Mouse (Mus musculus) intestine, embryonic 16.5 days (tissue): ENCODE data around the gene Fgfr2. TPM values are rescaled to one million over a fixed set of nuclear protein-coding genes. Genes with fewer than 3 reads are reported as not detected.

Experiments
- ATAC-seq: fragments of 200-750 bp; cut with Nextera tagmentation; 2 replicates; pipeline ENCODE4 v1.8.0; 2017; ENCODE audit warnings: moderate TSS enrichment, moderate library complexity
- H3K27ac ChIP-seq: fragments of 300-500 bp; sonication (generic); 2 replicates; pipeline ENCODE4 v1.5.1; 2014; ENCODE audit warnings: mild to moderate bottlenecking, low read length
- H3K27me3 ChIP-seq: fragments of 300-500 bp; sonication (generic); replicated peaks from 2 replicates; pipeline ENCODE4 v1.6.1; 2014; ENCODE audit warnings: low read length, control low read depth, mixed read lengths; ENCODE audit not compliant: control insufficient read depth, insufficient read depth
- H3K36me3 ChIP-seq: fragments of 300-500 bp; sonication (generic); 2 replicates; pipeline ENCODE4 v1.6.1; 2014; ENCODE audit warnings: low read length, control low read depth; ENCODE audit not compliant: control insufficient read depth, insufficient read depth
- H3K4me1 ChIP-seq: fragments of 300-500 bp; sonication (generic); 2 replicates; pipeline ENCODE4 v1.6.1; 2014; ENCODE audit warnings: low read length, control low read depth, mixed read lengths; ENCODE audit not compliant: control insufficient read depth, insufficient read depth
- H3K4me2 ChIP-seq: fragments of 300-500 bp; sonication (generic); 2 replicates; pipeline ENCODE4 v1.6.1; 2014; ENCODE audit warnings: low read depth, low read length, control low read depth
- H3K4me3 ChIP-seq: fragments of 300-500 bp; sonication (generic); 2 replicates; pipeline ENCODE4 v1.5.1; 2014; ENCODE audit warnings: mild to moderate bottlenecking, low read length
- H3K9ac ChIP-seq: fragments of 300-500 bp; sonication (generic); 2 replicates; pipeline ENCODE4 v1.6.1; 2014; ENCODE audit warnings: low read depth, low read length
- H3K9me3 ChIP-seq: fragments of 300-500 bp; sonication (generic); 2 replicates; pipeline ENCODE4 v1.6.1; 2016; ENCODE audit warnings: low read length, control low read depth; ENCODE audit not compliant: control insufficient read depth
- WGBS: fragments of 180-500 bp; shearing (Covaris S2); extraction: QIAGEN DNeasy Blood & Tissue Kit; methylation state at CpG from one replicate; pipeline ENCODE4 v1.1.7; 2014; 5-methylcytosine and 5-hydroxymethylcytosine counted together
- polyA plus RNA-seq: library from polyadenylated mRNA; unstranded; fragments of >200 nt; fragmentation: Nextera tagmentation; extraction: Ambion mirVana; gene quantifications from 2 replicates; pipeline ENCODE4 v1.2.1, GENCODE M21; 2015

Gene Fgfr2
- polyA plus RNA-seq, 1 experiment from 2014 or later: 47.3 TPM

DNA sequence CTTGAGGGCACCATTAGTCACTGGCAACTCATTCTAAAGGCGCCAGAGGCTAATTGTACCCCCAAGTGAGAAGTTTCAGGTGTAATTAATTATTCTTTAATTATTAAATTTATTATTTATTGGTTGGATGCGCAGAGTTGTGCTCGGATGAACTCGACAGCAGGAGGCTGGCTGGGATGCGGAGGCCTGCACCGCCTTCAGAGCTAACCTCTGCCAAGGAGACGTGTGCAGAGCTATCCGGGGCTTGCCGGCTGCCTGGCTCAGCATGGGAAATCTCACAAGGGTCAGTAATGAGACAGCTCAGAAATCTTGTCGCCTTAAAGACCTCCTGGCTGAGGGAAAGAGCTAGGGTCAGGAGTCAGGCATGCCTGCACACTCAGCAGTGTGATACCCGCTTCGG is 32.5 kb upstream of the Fgfr2 start:
- H3K4me3 ChIP-seq: no peak overlapping the region
- ATAC-seq: no peak
- no peak overlapping the region for H3K27ac ChIP-seq
- WGBS: 86% methylated on average over 12 of the region's 12 CpGs
- H3K9me3 ChIP-seq: no peaks in the 10 kb centered on the region
- H3K27me3 ChIP-seq: no peaks in the 10 kb centered on the region
- no peak overlapping the region for H3K4me2 ChIP-seq
- no peak overlapping the region for H3K9ac ChIP-seq
- H3K36me3 ChIP-seq: no peaks in the 10 kb centered on the region
- no peaks in the 10 kb centered on the region for H3K4me1 ChIP-seq

DNA sequence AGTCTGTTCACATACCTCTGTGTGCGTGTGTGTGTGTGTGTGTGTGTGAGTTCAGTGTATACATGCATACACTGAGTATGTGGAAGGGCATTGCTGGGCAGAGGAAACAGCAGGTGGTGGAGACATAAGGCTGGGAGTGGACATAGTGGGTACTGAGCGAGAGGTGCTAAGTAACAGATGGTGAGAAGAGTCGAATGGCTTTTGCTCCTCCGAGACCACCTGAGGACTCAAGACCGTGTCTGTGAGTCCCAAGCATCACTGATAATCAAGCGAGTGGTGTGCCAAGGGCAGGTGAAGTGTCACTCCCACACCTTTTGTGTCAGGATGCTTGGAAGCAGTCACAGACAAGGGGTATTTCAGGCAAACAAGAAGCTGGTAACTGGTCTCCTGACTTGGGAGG is 31.7 kb upstream of the Fgfr2 start:
- Histone ChIP-seq H3K4me2 (no peak overlapping the region), H3K9ac (no peak overlapping the region), H3K4me1 (no peaks in the 10 kb centered on the region), H3K4me3 (no peak overlapping the region), H3K9me3 (no peaks in the 10 kb centered on the region), H3K36me3 (no peaks in the 10 kb centered on the region), H3K27ac (no peak overlapping the region), H3K27me3 (no peaks in the 10 kb centered on the region)
- ATAC-seq: no peak
- 77% methylated on average over 6 of the region's 6 CpGs for WGBS

DNA sequence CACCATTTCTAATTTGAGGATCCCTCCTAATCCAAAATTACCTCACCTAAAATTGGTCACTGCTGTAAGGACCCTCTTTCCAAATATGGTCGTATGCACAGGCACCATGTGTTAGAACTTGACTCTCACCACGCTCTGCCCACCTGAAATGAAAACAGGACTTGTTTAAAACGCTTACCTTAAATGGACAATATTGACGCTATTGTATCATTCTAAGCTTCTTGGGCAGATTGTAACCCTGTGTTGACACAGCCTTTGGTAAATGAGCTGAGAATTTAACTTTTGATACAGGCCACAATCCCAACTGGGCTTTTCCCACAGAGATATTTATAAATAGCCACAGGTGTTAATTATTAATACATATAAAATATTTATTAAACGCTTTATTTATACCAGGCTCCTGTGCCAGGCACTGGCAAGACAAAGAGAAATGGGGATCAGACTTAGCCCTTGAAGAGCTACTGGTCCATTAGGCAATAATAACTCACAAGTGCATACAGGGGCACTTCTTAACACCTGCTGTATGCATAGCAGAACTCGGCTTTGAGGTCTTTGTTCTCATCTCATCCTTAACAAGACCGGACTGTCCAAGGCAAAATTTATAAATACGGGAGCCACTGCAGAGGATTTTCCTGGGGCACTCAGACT is 16.7 kb upstream of the Fgfr2 start:
- Histone ChIP-seq H3K27me3 (no peaks in the 10 kb centered on the region), H3K4me1 (no peaks in the 10 kb centered on the region), H3K36me3 (no peaks in the 10 kb centered on the region), H3K9me3 (no peaks in the 10 kb centered on the region), H3K4me3 (no peak overlapping the region), H3K9ac (no peak overlapping the region), H3K4me2 (no peak overlapping the region), H3K27ac (no peak overlapping the region)
- WGBS: 71% methylated on average over 8 of the region's 8 CpGs
- peak; percentile 60; the same call in 1 of the 2 replicates for ATAC-seq

DNA sequence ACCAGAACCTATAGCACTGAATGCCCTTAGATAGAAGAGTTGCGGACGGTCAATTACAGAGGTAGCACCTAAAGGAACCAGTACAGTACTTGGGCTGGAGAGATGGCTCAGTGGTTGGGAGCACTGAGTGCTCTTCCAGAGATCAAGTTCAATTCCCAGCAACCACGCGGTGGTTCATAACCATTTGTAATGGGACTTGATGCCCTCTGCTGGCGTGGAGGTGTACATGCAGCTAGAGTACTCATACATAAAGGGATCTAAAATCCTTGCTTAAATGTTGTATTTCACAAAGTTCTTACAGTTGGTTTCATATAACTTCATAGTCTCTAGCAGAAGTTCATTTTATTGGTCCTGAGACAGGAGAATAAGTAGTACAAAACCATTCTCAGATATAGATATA is 10.4 kb upstream of the Fgfr2 start:
- H3K36me3 ChIP-seq: no peaks in the 10 kb centered on the region
- H3K27ac ChIP-seq: no peak overlapping the region
- H3K4me2 ChIP-seq: no peak overlapping the region
- 81% methylated on average over 5 of the region's 5 CpGs for WGBS
- H3K4me3 ChIP-seq: no peak overlapping the region
- H3K9me3 ChIP-seq: no peaks in the 10 kb centered on the region
- H3K4me1 ChIP-seq: no peaks in the 10 kb centered on the region
- ATAC-seq: no peak
- no peak overlapping the region for H3K9ac ChIP-seq
- H3K27me3 ChIP-seq: no peaks in the 10 kb centered on the region

DNA sequence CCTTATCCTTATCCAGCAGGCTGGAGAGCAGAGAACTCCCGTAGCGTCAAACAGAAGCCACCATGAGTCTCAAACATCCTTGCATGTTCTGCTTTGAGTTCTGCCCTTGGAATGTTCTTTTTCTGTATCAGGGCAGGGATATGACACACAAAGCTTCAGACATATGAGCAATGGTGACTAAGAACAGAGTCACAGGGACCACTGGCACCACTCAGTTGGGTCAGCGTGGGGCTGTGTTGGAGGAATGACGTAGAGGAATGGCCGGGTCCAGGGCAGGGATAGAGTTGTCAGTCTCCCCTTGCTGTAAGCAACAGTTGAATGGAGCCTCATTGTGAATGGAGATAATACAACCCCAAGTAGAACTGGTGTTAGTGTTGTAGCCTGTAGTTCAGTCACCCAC is 9.6 kb upstream of the Fgfr2 start:
- Histone ChIP-seq H3K27me3 (no peaks in the 10 kb centered on the region), H3K9ac (no peak overlapping the region), H3K4me1 (no peaks in the 10 kb centered on the region), H3K4me3 (no peak overlapping the region), H3K27ac (no peak overlapping the region), H3K9me3 (no peaks in the 10 kb centered on the region), H3K36me3 (no peaks in the 10 kb centered on the region), H3K4me2 (no peak overlapping the region)
- no peak for ATAC-seq
- 94% methylated on average over 5 of the region's 5 CpGs for WGBS

DNA sequence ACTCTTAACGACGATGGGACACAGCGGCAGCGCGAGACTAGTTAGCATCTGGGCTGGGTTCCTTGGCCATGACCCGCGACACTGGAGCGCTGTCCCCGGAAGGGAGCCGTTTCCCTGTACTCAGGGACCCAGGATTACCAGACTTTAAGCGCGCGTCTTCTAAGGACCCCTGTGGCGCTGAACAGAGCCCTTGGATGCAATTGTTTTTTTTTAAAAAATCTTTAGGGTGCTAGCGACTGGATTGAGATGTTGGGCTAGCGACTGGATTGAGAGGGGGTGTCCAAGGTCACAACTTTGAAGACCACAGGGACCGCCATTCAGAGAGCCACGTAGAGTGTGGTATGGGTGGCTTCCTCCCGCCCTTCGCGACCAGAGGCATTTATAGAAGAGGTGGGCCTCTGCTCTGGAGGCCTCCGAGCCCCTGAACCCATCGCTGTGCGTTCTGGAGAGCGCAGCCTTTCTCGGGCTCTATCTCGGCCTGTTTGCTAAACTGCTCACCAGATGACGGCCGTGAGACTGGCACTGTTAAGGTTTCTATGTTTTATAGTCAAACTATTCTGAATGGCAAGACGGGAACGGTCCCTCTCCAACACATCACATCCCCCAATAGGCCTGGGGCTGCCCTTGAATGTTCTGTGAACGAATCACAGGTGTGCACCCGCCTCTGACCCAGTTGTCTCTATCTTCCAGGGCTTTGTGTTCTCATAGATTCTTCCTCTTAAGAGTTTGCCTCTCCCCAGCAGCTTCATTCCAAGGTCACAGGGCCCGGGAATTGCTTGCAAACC is 1.7 kb upstream of the Fgfr2 start:
- no peaks in the 10 kb centered on the region for H3K36me3 ChIP-seq
- peaks cover 19% of the 10 kb centered on the region for H3K4me1 ChIP-seq
- peak overlapping the region; percentile 100 for H3K27ac ChIP-seq
- H3K4me3 ChIP-seq: peak overlapping the region; percentile 94
- peak overlapping the region; percentile 98 for H3K9ac ChIP-seq
- no peaks in the 10 kb centered on the region for H3K9me3 ChIP-seq
- WGBS: 12% methylated on average over 34 of the region's 34 CpGs
- H3K4me2 ChIP-seq: peak overlapping the region; percentile 93
- no peaks in the 10 kb centered on the region for H3K27me3 ChIP-seq
- peak; percentile 19; the same call in 1 of the 2 replicates for ATAC-seq

DNA sequence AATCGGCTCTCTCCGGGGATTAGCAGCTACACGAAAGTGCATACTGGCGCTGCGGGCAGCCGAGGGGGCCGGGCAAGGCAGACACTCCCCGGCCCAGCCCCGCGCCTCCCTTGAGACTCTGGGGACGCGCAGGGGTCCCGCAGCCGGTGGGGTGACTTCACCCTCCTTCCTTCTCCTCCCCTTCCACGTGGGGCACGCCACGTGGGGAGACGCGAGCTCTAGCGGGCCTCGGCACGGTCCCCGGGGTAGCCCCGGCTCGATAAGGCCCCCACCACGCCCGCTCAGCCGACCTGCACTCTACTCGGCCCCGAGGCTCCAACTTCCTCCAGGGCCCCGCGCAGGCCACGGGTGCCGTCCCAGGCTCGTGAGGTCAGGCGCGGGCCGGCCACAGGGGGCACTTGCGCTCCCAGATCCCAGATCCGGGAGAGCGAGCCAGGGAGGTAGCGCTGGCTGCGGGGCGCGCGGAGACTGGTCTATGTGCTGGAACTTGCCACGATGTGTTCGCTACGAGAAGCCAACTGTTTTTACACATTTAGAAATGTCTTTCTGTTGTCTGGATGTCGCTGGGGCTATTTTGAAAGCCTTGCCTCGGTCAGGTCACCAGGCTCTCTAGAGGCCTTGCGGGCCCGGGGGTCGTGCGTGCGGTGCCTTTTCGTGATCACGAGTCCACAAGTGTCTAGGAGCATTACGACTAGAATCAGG is 1.0 kb upstream of the Fgfr2 start, which contains the start of gene Ctbp2:
Ctbp2 (minus strand) TSS at position 356 of the 702 bp plus-strand sequence.
- no peaks in the 10 kb centered on the region for H3K27me3 ChIP-seq

DNA sequence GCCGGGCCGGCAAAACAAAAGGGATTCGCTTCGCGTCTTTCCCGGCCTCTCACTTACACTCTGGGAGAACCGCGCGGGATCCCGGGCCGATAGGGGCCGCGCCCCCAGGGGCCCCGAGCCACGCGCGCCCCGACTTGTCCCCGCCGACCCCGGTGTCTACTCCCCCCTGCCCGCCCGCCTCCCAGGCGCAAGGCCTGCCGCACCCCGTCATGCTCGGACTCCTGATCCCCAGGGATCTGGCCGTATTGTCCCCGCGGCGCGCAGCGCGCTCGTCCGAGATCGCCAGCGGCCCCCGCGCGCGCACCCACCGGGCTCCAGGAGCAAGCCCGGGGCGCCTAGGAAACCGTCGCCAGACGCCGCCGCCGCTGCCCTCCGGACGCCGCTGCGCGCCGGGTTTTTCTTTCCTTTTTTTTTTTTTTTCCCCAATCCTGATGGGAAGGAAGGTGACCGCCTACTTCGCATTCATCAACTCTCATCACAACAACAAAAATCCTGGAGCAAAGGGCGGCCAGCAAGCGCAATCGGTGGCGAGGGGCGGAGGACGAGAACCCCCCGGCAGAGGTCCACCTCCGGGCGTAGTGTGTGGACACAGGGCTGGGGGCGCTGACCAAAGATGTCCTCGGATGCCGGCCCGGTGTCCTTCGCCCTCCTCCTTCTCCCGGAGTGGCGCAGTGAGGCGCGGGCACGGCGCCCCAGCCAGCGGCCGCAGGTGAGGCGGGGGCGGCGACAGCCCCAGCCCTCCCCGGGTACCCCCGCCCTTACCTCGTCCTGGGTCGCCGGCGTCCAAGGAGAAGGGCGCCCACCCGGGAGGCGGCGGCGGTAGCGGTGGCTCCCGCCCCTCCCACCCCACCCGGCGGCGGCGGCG is 539 bp downstream of the Fgfr2 start:
- H3K4me1 ChIP-seq: peaks cover 32% of the 10 kb centered on the region
- H3K9ac ChIP-seq: peak overlapping the region; percentile 98
- H3K36me3 ChIP-seq: no peaks in the 10 kb centered on the region
- peak overlapping the region; percentile 94 for H3K4me3 ChIP-seq
- under 1% methylated on average over 83 of the region's 102 CpGs for WGBS
- peak overlapping the region; percentile 93 for H3K4me2 ChIP-seq
- H3K27me3 ChIP-seq: no peaks in the 10 kb centered on the region
- H3K27ac ChIP-seq: peak overlapping the region; percentile 100
- ATAC-seq: no peak; the same call in 1 of the 2 replicates
- H3K9me3 ChIP-seq: no peaks in the 10 kb centered on the region

More for the DNA sequence above, 1.0 kb upstream of the Fgfr2 start, which contains the start of gene Ctbp2:
- under 1% methylated on average over 50 of the region's 59 CpGs for WGBS
- Histone ChIP-seq H3K4me1 (peaks cover 19% of the 10 kb centered on the region), H3K9ac (peak within 1 kb of the TSS; percentile 98), H3K36me3 (no peaks in the 10 kb centered on the region), H3K27ac (peak within 1 kb of the TSS; percentile 100), H3K4me3 (peak within 1 kb of the TSS; percentile 94), H3K4me2 (peak within 1 kb of the TSS; percentile 93), H3K9me3 (no peaks in the 10 kb centered on the region)
- peak; percentile 90 for ATAC-seq
